Mouse (Mus musculus): Measurements from ENCODE around the gene Cphx3.
"Not testable (repeated sequence)": the region's sequence is repeated elsewhere in the genome, so short reads cannot be mapped to it uniquely, and the experiment has no call there.

The Cphx3 gene

DNA sequence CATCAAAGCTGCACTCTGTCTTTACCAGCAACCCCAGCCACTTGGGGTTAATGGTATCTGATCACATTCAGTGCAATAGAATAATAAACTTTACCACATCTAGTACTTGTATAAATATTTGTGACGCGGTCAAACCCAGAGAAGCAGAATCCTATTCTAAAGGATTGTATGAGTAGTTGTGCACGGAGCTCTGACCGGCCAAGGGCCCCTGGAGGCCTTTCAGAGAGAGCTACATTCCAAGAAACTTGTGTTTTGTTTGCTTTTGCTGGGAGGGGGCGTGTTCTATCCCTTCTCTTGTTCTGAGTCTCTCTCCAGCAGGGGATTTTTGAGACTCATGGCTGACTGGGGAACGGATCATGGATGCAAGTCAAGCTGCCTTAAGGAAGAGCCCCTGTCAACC, 92.9 kb downstream of the Cphx3 start:
- not testable (repeated sequence) for DNase-seq (ENCODE audit: low spot score)

- DNase-seq (ENCODE audit: low spot score), result not testable (repeated sequence)
Observed at GRCm38 (mm10) chr14:26181660-26182059, 99.6 kb downstream of the Cphx3 start.

- DNase-seq (ENCODE audit: low spot score), result not testable (repeated sequence)
Observed at GRCm38 (mm10) chr14:26182380-26182779, 100.3 kb downstream of the Cphx3 start, which contains the start of gene Plac9b. TSS of gene Plac9b (minus strand) at chr14:26182480.

DNA sequence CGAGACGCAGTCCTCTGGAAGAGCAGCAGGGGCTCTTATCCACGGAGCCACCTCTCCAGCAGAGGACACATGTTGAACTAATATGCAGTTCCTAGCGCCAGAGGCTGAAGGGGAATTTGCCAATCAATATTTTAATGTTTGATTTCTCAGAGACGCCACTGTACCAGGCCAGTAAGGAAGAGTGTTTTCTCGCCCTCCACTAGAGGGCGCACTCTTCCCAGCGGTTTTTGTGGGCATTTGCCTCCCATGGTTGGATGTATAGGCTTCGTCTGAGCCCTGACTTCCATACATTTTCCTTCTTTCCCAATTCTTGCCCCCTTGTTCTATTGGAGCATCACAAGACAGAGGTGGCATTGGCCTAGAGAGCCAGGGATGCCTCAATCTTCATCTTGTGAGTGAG, 104.5 kb downstream of the Cphx3 start:
- DNase-seq (ENCODE audit: low spot score), result not testable (repeated sequence)

DNA sequence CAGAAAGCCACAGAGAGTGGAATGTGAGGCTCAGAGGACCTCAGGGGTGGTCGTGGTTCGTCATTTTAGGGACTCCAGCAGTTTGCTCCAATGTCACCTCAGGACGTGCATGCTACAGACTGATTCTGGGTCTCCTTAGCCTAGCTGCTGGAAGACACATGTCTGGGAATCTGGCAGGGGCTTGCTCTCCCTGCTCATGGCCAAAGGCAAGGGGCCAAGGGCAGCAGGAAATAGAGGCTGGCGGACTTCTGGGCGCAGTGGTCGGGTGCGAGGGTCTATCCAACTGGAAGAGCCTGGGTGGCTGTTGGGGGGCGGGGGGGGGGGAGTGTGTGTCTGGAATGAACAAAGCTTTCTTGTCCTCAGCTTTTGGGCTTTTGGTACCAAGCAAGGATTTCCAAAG, 106.3 kb downstream of the Cphx3 start:
- not testable (repeated sequence) for DNase-seq (ENCODE audit: low spot score)

GRCm38 (mm10) chr14:26197851-26198250, 115.8 kb downstream of the Cphx3 start:
- DNase-seq (ENCODE audit: low spot score), result not testable (repeated sequence)

- not testable (repeated sequence) for DNase-seq (ENCODE audit: low spot score)
Observed at GRCm38 (mm10) chr14:26206197-26206925, 124.3 kb downstream of the Cphx3 start.

GRCm38 (mm10) chr14:26206926-26207247, 124.8 kb downstream of the Cphx3 start, which contains the start of gene Tmem254b:
TSS of gene Tmem254b (minus strand) at chr14:26207041.
- not testable (repeated sequence) for DNase-seq (ENCODE audit: low spot score)

- not testable (repeated sequence) for DNase-seq (ENCODE audit: low spot score)
Observed at GRCm38 (mm10) chr14:26216233-26217000, 134.3 kb downstream of the Cphx3 start.

GRCm38 (mm10) chr14:26237183-26237582, 155.1 kb downstream of the Cphx3 start:
- not testable (repeated sequence) for DNase-seq (ENCODE audit: low spot score)

DNA sequence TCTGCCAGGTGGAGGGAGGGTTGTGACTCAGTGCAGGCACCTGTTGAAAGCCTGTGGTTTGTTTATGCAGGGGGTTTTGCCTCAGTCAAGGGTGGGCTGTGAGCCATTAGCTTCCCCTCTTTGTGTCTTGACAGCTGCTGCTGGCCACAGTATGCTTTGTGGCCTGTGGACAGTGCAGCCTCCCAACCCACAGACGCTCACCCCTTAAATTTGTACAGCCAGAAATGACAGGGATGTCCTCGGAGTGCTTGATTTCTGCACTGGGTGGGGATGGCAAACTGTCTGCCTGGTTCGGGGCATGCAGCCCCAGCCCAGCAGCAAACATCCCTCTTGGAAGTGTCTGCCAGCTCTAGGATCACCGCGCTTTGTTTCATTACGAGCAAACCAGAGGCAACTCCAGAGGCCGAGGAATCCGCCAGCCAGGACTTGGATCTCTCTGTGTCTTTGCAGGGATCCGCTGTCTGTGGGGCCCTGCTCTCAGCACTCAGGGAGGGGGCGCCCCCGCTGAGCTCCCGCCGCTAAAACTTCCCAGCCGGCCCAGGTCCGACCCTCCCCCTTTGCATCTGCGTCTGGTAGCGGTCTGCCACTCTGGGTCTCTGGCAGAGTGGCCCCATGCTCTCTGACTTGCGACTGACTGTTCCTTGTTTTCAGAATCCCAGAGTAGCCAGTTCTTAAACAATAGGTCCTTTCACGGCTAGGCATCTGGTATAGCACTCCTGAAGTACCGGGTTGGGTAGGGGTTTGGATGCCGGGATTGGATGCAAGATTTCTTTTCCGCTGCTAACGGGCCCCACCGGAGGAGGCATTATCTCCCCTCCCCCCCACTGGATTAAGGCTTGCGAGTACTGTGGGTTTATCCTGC, 175.9 kb downstream of the Cphx3 start, which contains the start of gene Duxbl3:
Gene Duxbl3, plus strand, starts transcription at position 207 of the 862 bp plus-strand sequence.
- DNase-seq (ENCODE audit: low spot score), result not testable (repeated sequence)

GRCm38 (mm10) chr14:26258729-26259128, 176.6 kb downstream of the Cphx3 start:
- DNase-seq (ENCODE audit: low spot score), result not testable (repeated sequence)
